Mouse (Mus musculus) cerebellum, adult 11 months (tissue): Measurements from ENCODE around the gene Pou3f3.

ENCODE experiments used
- DNase-seq: peaks from one replicate; pipeline ENCODE4 v3.0.0; 2022

The Pou3f3 gene

DNA sequence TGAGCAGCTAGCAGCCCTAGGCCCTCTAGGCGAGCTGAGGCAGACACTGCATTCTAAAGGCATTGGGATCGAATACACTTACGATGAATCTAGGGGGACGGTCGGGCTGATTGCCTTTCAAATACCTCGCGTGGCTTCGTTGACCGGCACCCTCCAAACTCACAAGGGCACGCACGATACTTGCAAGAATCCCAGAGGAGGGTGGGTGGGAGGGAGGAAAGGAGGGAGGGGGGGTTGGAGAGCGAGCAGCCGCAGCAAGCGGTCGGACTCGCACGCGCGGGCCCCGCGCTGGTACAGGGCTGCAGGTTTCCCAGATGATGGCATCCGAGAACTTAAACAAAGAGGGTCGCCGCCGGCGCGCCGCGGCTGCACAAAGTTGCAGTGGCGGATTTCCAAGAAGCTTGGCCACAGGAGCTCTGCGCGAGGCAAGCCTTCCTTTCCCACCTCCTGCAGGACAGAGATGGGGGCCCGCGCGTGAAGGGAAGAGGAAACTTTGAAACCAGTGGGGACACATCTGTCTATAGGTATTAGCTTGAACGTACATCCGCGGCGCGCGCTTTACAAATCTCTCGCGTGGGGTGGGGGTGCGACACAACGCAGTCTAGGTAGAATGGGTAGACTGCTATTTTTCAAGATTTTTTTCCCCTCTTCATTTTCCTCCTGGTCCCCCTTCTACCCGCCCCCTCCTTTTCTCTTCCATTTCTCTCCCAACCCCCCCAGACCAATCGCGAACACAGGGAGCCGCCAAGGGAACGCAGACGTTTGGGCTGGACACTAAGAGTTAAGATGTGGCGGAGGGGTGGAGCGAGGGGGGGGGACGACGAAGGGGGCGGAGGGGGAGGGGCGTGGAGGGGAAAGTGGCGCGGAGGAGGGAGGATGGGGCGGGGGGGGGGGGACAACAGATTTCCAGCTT is 647 bp upstream of the Pou3f3 start:
- DNase-seq, result no peak

DNA sequence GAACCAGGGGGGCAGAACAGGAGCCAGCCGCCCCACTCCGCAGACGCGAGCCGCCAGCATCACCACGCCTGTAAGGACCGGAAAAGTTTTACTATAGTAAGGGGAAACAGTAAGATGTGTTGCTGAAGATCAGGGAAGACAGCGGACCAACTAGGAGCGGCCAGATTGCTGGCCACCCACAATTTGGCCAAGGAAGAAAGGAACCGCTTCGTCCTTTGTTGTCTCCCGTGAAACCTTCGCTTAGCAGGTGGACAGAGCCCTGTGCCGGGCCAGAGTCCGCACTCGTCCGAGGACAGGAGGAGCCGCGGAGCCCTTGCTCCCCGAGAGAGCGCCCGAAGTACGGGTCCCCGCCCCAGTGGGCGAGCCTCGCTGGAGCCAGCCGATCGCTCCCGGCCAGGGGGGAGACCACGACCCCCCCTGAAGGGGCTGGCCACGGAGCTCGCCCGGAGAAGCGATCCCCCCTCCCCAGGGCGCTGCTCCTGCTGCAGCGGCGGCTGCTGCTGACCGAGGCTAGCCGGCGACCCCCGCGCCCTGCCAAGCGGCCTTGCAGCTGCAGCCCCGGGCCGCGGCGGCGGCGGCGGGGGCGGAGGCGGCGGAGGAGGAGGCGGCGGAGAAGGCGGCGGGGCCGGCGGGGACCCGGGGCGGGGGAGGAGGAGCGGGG is 933 bp downstream of the Pou3f3 start:
- no peak for DNase-seq

DNA sequence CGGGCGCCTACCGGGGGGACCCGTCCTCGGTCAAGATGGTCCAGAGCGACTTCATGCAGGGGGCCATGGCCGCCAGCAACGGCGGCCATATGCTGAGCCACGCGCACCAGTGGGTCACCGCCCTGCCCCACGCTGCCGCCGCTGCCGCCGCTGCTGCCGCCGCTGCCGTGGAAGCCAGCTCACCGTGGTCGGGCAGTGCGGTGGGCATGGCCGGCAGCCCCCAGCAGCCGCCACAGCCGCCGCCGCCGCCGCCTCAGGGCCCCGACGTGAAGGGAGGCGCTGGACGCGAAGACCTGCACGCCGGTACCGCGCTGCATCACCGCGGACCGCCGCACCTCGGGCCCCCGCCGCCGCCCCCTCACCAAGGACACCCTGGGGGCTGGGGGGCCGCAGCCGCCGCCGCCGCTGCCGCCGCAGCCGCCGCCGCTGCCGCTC is 1.8 kb downstream of the Pou3f3 start:
- DNase-seq, result no peak

DNA sequence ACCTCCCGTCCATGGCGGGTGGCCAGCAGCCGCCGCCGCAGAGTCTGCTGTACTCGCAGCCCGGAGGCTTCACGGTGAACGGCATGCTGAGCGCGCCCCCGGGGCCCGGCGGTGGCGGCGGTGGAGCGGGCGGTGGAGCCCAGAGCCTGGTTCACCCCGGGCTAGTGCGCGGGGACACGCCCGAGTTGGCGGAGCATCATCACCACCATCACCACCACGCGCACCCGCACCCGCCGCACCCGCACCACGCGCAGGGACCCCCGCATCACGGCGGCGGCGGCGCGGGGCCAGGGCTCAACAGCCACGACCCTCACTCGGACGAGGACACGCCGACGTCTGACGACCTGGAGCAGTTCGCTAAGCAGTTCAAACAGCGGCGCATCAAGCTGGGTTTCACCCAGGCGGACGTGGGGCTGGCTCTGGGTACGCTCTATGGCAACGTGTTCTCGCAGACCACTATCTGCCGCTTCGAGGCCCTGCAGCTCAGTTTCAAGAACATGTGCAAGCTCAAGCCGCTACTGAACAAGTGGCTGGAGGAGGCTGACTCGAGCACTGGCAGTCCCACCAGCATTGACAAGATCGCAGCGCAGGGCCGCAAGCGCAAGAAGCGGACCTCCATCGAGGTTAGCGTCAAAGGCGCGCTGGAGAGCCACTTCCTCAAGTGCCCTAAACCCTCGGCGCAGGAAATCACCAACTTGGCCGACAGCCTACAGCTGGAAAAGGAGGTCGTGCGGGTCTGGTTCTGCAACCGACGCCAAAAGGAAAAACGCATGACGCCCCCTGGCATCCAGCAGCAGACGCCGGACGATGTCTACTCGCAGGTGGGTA is 2.4 kb downstream of the Pou3f3 start:
- no peak for DNase-seq

GRCm38 (mm10) chr1:42698584-42699333 is 3.2 kb downstream of the Pou3f3 start:
- no peak for DNase-seq

DNA sequence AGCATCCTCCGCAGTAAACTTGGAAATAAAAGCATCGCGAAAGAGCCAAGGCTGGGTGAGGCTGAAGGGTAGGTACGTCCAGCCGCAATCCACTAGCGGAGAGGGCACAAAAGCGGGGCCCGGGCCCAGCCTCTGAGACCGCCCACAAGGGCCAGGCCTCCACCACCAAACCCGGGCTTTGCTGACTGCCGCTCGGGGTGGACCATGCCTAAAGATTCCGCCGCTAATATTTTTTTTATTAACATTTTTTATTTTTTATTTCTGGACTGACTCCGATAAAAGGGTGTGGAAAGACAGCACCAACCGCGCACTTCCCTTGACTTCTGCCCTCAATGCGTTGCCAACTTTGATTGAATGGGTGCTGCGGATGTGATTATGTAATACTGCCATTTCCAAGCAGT is 3.9 kb downstream of the Pou3f3 start:
- DNase-seq, result no peak

DNA sequence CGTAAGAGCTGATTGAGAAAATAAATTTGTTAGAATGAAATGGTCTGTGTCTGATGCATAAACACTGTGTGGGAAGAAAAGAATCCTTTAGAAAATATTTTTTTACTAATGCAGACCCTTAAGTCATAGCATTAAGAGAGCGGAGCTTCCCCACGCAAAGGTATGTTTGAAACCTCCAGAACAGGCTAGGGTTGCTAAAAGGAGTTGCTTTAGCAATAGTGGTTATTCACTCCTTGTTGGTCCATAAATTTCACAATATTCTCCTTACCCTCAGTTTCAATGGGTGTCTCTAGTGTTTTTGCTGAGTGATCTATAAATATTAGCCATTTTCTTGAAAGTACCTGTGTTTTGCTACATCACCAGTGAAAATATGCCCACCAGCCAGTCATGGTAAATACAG is 4.6 kb downstream of the Pou3f3 start:
- DNase-seq, result no peak

DNA sequence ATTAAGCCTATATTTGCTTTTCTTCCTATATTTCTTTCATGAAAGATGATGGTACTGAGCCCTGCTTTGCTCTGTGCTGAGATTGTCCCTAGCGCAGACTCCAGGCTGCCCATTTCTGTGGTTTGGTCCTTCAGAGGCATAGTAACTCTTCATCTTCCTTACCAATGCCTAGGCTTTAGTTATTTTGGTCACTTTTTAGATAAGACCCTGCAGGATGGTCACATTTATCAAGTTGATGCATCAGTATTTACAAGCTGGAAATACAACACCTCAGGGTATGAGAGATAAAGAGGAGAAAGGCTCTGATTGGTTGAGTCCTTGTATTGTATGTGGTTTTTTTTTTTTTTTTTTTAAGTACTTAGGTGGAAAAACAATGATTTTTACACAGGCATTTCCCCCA is 5.2 kb downstream of the Pou3f3 start:
- no peak for DNase-seq

- DNase-seq, result no peak
Observed at GRCm38 (mm10) chr1:42701833-42702611, 6.5 kb downstream of the Pou3f3 start.

GRCm38 (mm10) chr1:42702984-42703383 is 7.4 kb downstream of the Pou3f3 start:
- no peak for DNase-seq

DNA sequence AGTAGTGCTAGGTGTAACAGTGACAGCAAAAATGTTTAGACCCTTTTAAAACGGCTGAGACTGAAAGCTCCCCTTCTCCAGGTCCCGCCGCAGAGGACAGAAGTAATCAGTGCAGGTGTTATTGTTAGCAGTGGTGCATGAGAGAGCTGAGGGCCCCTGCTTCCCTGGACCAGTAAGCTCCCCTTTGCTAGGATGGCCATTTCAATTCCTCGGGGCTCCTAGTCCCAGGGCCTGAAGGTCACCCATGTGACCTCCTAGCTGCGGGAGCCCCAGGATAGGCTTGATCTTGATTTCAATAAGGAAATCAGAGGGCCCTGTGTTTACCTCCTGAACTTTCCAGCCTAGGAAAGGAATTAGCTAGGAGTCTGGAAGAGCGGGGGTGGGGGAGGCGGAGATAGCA is 7.9 kb downstream of the Pou3f3 start:
- DNase-seq, result no peak

DNA sequence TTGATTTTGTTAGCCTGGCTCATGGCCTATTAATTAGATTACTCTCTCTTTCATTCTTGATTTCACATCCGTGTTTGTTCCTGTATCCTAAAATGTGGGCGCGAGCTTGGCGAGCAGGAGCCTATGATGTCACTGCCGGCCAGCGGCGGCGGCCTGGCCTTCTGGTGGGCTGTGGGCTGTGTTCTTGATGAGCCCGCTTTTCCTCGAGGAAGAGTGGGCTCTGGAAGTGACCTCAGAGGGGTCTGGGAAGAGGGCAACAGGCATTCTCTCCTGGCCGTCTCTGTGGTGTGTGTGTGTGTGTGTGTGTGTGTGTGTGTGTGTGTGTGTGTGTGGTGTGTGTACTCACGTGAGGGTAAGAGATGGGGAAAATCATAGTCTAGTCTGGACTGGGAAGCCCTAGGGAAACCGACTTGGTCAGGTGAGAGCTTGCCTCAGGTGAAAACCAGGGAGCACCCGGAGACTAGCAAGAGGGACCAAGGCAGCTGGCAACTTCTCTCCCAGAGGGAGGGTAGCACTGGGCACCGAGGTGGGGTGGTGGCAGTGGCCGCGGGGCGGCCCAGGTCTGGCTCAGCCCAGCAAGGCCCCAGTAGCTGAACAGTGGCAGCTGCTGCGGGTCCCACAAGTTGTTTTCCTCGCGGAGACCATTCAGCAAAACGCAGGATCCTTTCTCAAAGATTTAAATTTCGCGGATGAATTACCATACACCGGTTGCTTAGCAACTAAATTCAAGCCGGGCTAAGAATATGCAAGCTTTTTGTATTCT is 8.5 kb downstream of the Pou3f3 start:
- DNase-seq, result no peak

GRCm38 (mm10) chr1:42704981-42705810 is 9.6 kb downstream of the Pou3f3 start:
- DNase-seq, result no peak

- no peak for DNase-seq
Observed at GRCm38 (mm10) chr1:42705811-42706160, 10.2 kb downstream of the Pou3f3 start.

- no peak for DNase-seq
Observed at GRCm38 (mm10) chr1:42707196-42707595, 11.6 kb downstream of the Pou3f3 start.

DNA sequence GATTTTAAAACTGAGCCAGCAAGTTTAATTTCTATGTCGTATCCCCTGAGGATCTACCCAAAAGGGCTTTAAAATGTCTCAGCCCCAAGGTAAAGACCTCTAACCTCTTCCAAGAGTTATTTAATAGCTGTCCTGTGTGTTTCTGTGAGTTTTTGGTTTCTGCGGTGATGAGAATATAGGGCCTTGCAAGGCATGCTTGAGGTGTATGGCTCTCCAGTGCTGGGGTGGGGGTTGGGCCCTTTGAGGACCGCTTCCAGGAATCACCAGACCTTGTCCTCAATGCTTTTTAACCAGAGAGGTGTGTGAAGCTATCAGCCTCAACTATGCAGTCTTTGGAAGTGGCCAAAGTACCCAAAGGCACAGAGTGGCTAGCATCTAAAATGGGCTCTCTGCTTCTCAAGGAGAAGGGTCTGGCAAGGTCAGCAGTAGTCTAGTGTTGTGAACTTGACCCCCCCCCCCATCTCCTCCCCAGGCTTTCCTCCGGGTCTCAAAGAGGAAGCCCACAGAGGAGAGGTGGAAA is 12.1 kb downstream of the Pou3f3 start:
- DNase-seq, result no peak

GRCm38 (mm10) chr1:42709024-42709423 is 13.5 kb downstream of the Pou3f3 start:
- no peak for DNase-seq

DNA sequence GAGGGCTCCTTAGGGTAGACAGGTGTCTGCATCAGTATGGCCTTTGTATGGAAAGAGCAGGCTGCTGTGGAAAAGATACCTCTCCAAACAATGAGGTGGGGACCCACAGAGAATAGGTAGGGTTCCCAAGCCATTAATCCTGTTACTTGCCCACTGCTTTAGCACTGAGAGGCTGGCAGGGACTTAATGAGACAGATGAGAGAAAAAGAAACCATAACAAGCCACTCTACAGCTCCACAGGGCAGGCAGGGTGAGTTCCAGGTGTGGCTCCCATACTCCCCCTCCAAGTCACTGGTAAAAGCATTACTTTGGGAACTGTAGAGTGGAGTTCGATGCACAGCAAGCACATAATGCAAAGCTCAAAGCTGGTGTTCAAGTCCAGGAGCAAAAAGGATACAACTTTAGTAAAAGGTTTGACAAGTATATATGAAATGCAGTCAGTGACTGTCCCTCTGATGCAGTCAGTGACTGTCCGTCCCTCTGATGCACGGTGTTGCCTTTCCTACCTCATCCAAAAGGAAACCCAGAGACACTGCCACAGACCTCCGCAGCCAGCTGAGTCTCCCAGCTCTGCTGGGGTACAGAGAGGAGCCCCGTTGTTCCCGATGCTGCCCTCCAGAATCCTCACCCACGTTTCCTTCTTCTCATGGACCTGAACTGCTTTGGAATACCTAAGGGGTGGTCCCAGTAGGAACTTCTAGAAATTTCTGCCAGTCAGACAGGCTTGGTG is 14.0 kb downstream of the Pou3f3 start:
- DNase-seq, result no peak

- DNase-seq, result no peak
Observed at GRCm38 (mm10) chr1:42710234-42710633, 14.7 kb downstream of the Pou3f3 start.
